Mouse (Mus musculus) heart, postnatal 36 days (tissue): Measurements from ENCODE around the gene Krtap1-3. TPM values are rescaled to one million over a fixed set of nuclear protein-coding genes. Genes with fewer than 3 reads are reported as not detected.
"Not testable (repeated sequence)": the region's sequence is repeated elsewhere in the genome, so short reads cannot be mapped to it uniquely, and the experiment has no call there.

ENCODE experiments used
- DNase-seq, 2 experiments: peaks; one replicate each; pipeline ENCODE4 v3.0.0; 2021 to 2022
- intact Hi-C: fragments of 180-260 bp; cut with DNase I; formaldehyde crosslinking; loops from one replicate; pipeline ENCODE4 v1.15.1; 2025
- total RNA-seq, 2 experiments: library from RNA; stranded (reverse); gene quantifications; 2 replicates each; pipeline ENCODE4 v1.2.3; 2021

Krtap1-3 gene
- not detected for total RNA-seq

GRCm38 (mm10) chr11:99590981-99591380 is at the start of gene Krtap1-3:
Krtap1-3 (minus strand) TSS chr11:99591339.
- intact Hi-C loops: no loop called here
- DNase-seq: no peak

- intact Hi-C loops: no loop called here
- no peak for DNase-seq
These were observed 49.8 kb upstream of the Krtap1-3 start for GRCm38 (mm10) chr11:99640926-99641325.

GRCm38 (mm10) chr11:99637086-99637485 is 45.9 kb upstream of the Krtap1-3 start:
- intact Hi-C loops: no loop called here
- DNase-seq: no peak

- DNase-seq: no peak
- intact Hi-C loops: no loop called here
These were observed 43.6 kb upstream of the Krtap1-3 start, which contains the start of gene Krtap4-2 for GRCm38 (mm10) chr11:99634653-99635134. Krtap4-2 (minus strand) TSS chr11:99635084.

GRCm38 (mm10) chr11:99633293-99633692 is 42.2 kb upstream of the Krtap1-3 start:
- intact Hi-C loops: no loop called here
- DNase-seq: no peak

- no peak for DNase-seq
- intact Hi-C loops: no loop called here
These were observed 39.8 kb upstream of the Krtap1-3 start for GRCm38 (mm10) chr11:99630890-99631289.

GRCm38 (mm10) chr11:99628138-99628537 is 37.0 kb upstream of the Krtap1-3 start, which contains the start of gene Krtap4-1:
Krtap4-1 (minus strand) TSS chr11:99628238.
- intact Hi-C loops: no loop called here
- DNase-seq: no peak

GRCm38 (mm10) chr11:99620335-99620734 is 29.2 kb upstream of the Krtap1-3 start, which contains the start of gene Gm11562:
Gm11562 (minus strand) TSS chr11:99620435.
- intact Hi-C loops: no loop called here
- DNase-seq: no peak

GRCm38 (mm10) chr11:99614796-99615363 is 23.7 kb upstream of the Krtap1-3 start, which contains the start of gene Krtap2-4:
Krtap2-4 (minus strand) TSS chr11:99614846.
- intact Hi-C loops: no loop called here
- no peak for DNase-seq

GRCm38 (mm10) chr11:99610089-99610488 is 18.9 kb upstream of the Krtap1-3 start, which contains the start of gene Gm11937:
Gm11937 (minus strand) TSS chr11:99610189.
- DNase-seq, intact Hi-C loops: not testable (repeated sequence)

GRCm38 (mm10) chr11:99609126-99609525 is 18.0 kb upstream of the Krtap1-3 start:
- intact Hi-C loops: no loop called here
- no peak for DNase-seq

- intact Hi-C loops, DNase-seq: not testable (repeated sequence)
These were observed 12.1 kb upstream of the Krtap1-3 start, which contains the start of gene Gm11938 for GRCm38 (mm10) chr11:99603208-99603607. Gm11938 (minus strand) TSS chr11:99603308.

- DNase-seq, intact Hi-C loops: not testable (repeated sequence)
These were observed 6.6 kb upstream of the Krtap1-3 start, which contains the start of gene Krtap9-3 for GRCm38 (mm10) chr11:99597742-99598141. Krtap9-3 (minus strand) TSS chr11:99598105.

- intact Hi-C loops: no loop called here
- no peak for DNase-seq
These were observed 6.0 kb downstream of the Krtap1-3 start for GRCm38 (mm10) chr11:99585096-99585495.

GRCm38 (mm10) chr11:99583245-99583704 is 7.9 kb downstream of the Krtap1-3 start, which contains the start of gene Krtap1-4:
Krtap1-4 (minus strand) TSS chr11:99583654.
- intact Hi-C loops: no loop called here

GRCm38 (mm10) chr11:99581564-99581963 is 9.6 kb downstream of the Krtap1-3 start:
- DNase-seq: no peak
- intact Hi-C loops: no loop called here

More at GRCm38 (mm10) chr11:99583245-99583704, 7.9 kb downstream of the Krtap1-3 start, which contains the start of gene Krtap1-4:
- DNase-seq: no peak

GRCm38 (mm10) chr11:99581051-99581450 is 10.1 kb downstream of the Krtap1-3 start:
- intact Hi-C loops: no loop called here
- DNase-seq: no peak

GRCm38 (mm10) chr11:99580636-99581035 is 10.5 kb downstream of the Krtap1-3 start, which contains the start of gene Krtap1-5:
Krtap1-5 (minus strand) TSS chr11:99581016.
- intact Hi-C loops: no loop called here
- DNase-seq: no peak

GRCm38 (mm10) chr11:99574106-99574505 is 17.0 kb downstream of the Krtap1-3 start:
- intact Hi-C loops: loop anchor here (2.0 kb wide), 2 partner anchors 109 to 195 kb away; no protein-coding TSS in a partner anchor
- DNase-seq: peak; percentile 44 to 66

- intact Hi-C loops: no loop called here
- DNase-seq: no peak
These were observed 18.0 kb downstream of the Krtap1-3 start for GRCm38 (mm10) chr11:99573164-99573563.

- intact Hi-C loops: no loop called here
- no peak for DNase-seq
These were observed 24.6 kb downstream of the Krtap1-3 start, which contains the start of gene Krtap3-1 for GRCm38 (mm10) chr11:99566530-99566929. Krtap3-1 (minus strand) TSS chr11:99566630.
